Mouse (Mus musculus) erythroblast, embryonic 14.5 days (primary cell): ENCODE results near the gene Stambpl1. TPM values are rescaled to one million over a fixed set of nuclear protein-coding genes. Genes with fewer than 3 reads are reported as not detected.

Experiments used
- H3K27me3 ChIP-seq: 2 replicates; pipeline ENCODE4 v1.6.1; 2012; ENCODE audit warnings: inconsistent platforms; ENCODE audit not compliant: control insufficient read depth
- H3K36me3 ChIP-seq: 2 replicates; pipeline ENCODE4 v1.6.1; 2012; ENCODE audit warnings: mild to moderate bottlenecking, inconsistent platforms; ENCODE audit not compliant: control insufficient read depth
- H3K4me1 ChIP-seq: 2 replicates; pipeline ENCODE4 v1.6.1; 2012; ENCODE audit warnings: inconsistent platforms; ENCODE audit not compliant: control insufficient read depth
- H3K4me3 ChIP-seq: replicated peaks from 2 replicates; pipeline ENCODE3; 2012; ENCODE audit warnings: moderate library complexity, mild to moderate bottlenecking, inconsistent platforms
- H3K9me3 ChIP-seq: 2 replicates; pipeline ENCODE4 v1.6.1; 2012; ENCODE audit warnings: low read length, inconsistent platforms, mixed read lengths; ENCODE audit not compliant: control insufficient read depth
- GATA1 ChIP-seq: IDR thresholded peaks from 2 replicates; pipeline ENCODE4 v1.6.1; 2012; ENCODE audit warnings: low read length, inconsistent platforms, mixed read lengths
- TAL1 ChIP-seq: IDR thresholded peaks from 3 replicates; pipeline ENCODE4 v1.6.1; 2012; ENCODE audit warnings: low read length, inconsistent platforms, mixed read lengths
- polyA plus RNA-seq: library from polyadenylated mRNA; stranded (reverse); fragments of >175 nt; gene quantifications from 2 replicates; pipeline ENCODE4 v1.2.3, GENCODE M21; 2012

Gene Stambpl1
- polyA plus RNA-seq, 1 experiment, result not detected

- no peaks in the 10 kb centered on the region for H3K9me3 ChIP-seq
- no peak overlapping the region for H3K4me3 ChIP-seq
- H3K27me3 ChIP-seq, result no peaks in the 10 kb centered on the region
- TF ChIP-seq GATA1 (no peak), TAL1 (no peak)
- H3K36me3 ChIP-seq, result no peaks in the 10 kb centered on the region
- no peaks in the 10 kb centered on the region for H3K4me1 ChIP-seq
Observed at GRCm38 (mm10) chr19:34220732-34221380, 28.8 kb downstream of the Stambpl1 start.

DNA sequence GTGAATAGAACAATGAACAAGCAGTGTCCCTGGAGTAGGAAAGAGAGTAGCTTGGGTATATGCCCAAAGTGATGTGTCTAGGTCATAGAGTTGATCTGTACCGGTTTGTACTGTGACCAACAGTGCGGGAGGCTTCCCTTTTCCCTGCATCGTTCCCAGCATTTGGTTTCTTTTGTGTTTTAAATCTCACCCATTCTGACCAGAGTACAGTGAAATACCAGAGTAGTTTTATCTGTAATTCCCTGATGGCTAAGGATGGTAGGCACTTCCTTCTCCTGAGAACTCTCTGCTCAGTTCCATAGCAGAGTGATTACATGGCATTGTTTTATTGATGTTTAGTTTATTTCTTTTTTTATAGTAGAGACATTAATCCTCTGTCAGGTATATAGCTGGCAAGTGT is 30.8 kb downstream of the Stambpl1 start:
- TF ChIP-seq TAL1 (no peak), GATA1 (no peak)
- no peak overlapping the region for H3K4me3 ChIP-seq
- H3K4me1 ChIP-seq, result no peaks in the 10 kb centered on the region
- H3K36me3 ChIP-seq, result no peaks in the 10 kb centered on the region
- no peaks in the 10 kb centered on the region for H3K9me3 ChIP-seq
- no peaks in the 10 kb centered on the region for H3K27me3 ChIP-seq

- Histone ChIP-seq H3K36me3 (no peaks in the 10 kb centered on the region), H3K27me3 (no peaks in the 10 kb centered on the region), H3K4me1 (no peaks in the 10 kb centered on the region), H3K4me3 (no peak overlapping the region), H3K9me3 (no peaks in the 10 kb centered on the region)
- TF ChIP-seq GATA1, result no peak
Observed at GRCm38 (mm10) chr19:34231596-34231995, 39.6 kb downstream of the Stambpl1 start.

GRCm38 (mm10) chr19:34232326-34232725 is 40.3 kb downstream of the Stambpl1 start:
- no peaks in the 10 kb centered on the region for H3K27me3 ChIP-seq
- no peaks in the 10 kb centered on the region for H3K9me3 ChIP-seq
- H3K4me1 ChIP-seq, result no peaks in the 10 kb centered on the region
- no peaks in the 10 kb centered on the region for H3K36me3 ChIP-seq
- H3K4me3 ChIP-seq, result no peak overlapping the region
- TF ChIP-seq GATA1 (no peak), TAL1 (no peak)

- no peaks in the 10 kb centered on the region for H3K27me3 ChIP-seq
- no peak overlapping the region for H3K4me3 ChIP-seq
- H3K9me3 ChIP-seq, result no peaks in the 10 kb centered on the region
- TF ChIP-seq TAL1 (no peak), GATA1 (no peak)
- no peaks in the 10 kb centered on the region for H3K4me1 ChIP-seq
- no peaks in the 10 kb centered on the region for H3K36me3 ChIP-seq
Observed at GRCm38 (mm10) chr19:34233944-34234343, 41.9 kb downstream of the Stambpl1 start.

GRCm38 (mm10) chr19:34236049-34236448 is 44.0 kb downstream of the Stambpl1 start:
- H3K9me3 ChIP-seq, result no peaks in the 10 kb centered on the region
- no peaks in the 10 kb centered on the region for H3K36me3 ChIP-seq
- no peaks in the 10 kb centered on the region for H3K27me3 ChIP-seq
- no peak overlapping the region for H3K4me3 ChIP-seq
- no peaks in the 10 kb centered on the region for H3K4me1 ChIP-seq
- TF ChIP-seq GATA1, result no peak
- no peak for TF ChIP-seq TAL1

DNA sequence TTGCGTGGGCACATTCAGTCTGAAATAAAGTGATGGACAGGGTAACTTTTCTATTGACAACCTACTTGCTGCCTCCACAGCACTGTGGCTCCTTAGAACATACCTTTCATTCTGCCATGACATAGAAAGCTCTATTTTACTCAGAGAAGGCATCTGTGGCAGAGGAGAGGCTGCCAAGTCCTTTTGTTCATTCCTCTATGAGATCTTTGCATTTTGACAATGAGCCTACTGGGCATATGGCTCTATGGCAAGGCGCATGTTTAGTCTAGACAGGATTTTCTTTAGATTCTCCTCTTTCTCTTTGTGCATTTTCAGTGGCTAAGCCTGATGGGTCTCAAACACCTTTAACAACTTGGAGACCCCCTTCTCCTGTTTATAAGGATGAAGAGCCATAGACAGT is 45.7 kb downstream of the Stambpl1 start:
- Histone ChIP-seq H3K27me3 (no peaks in the 10 kb centered on the region), H3K36me3 (no peaks in the 10 kb centered on the region), H3K4me3 (no peak overlapping the region), H3K4me1 (no peaks in the 10 kb centered on the region), H3K9me3 (no peaks in the 10 kb centered on the region)
- TF ChIP-seq GATA1, result no peak
- no peak for TF ChIP-seq TAL1

DNA sequence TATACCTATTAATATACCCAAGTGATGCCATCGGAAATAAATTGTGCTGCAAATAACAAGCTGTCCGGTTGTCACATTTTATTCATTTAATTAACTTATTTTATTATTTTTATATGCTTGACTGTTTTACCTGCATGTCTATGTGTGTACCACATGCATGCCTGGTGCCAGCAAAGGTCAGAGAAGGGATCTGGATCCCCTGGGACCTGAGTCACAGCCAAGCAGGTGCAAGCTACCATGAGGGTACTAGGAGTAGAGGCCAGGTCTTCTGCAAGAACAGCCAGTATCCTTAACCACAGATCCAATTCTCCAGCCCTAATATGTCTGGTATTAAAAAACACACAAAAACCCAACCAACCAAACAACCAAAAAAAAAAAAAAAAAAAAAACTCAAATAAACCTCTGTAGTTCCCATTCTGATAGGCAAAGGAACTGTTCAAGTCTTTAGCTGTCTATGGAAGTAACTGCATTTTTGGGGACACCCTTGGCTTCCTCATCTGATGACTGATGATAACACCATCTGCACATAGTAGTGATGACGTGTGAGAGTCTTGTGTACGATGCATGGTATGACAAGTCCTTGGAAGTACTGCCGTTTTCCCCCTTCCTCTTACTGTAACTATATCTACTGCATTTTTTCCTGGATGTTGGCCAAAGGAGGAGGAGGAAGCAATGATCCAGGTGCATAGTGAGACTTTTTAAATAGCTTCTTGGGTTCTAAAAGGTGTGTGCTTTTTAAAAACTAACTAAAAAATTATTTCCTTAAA is 48.4 kb downstream of the Stambpl1 start:
- no peaks in the 10 kb centered on the region for H3K27me3 ChIP-seq
- H3K4me1 ChIP-seq, result no peaks in the 10 kb centered on the region
- H3K9me3 ChIP-seq, result no peaks in the 10 kb centered on the region
- no peak overlapping the region for H3K4me3 ChIP-seq
- no peaks in the 10 kb centered on the region for H3K36me3 ChIP-seq
- TF ChIP-seq GATA1 (no peak), TAL1 (no peak)

DNA sequence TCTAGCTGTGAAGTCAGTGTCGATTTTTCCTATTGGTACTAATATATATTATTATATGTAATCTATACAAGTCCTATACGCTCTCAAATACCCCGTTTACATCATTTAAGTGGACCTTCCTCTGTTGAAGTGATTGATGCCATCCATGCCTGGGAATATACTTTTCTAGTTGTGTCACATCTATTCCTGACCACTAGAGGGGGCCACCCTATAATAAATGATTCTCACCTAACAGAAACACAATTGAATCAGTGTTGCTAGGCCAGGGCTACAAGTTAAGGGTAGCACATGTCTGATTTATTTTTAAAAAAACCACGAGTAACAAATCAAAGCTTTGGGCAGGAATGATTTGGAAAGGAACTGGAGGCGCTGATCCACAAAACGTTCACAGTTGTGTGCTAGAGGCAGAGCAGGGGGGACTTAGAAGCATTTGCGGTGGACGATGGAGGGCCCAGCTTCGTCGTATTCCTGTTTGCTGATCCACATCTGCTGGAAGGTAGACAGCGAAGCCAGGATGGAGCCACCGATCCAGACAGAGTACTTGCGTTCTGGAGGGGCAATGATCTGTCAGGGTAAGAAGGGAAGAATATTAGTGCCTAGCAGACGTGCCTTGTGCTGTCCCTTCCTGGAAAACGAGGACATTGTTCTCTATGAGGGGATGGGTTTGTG is 49.4 kb downstream of the Stambpl1 start:
- Histone ChIP-seq H3K36me3 (no peaks in the 10 kb centered on the region), H3K27me3 (no peaks in the 10 kb centered on the region), H3K9me3 (no peaks in the 10 kb centered on the region), H3K4me3 (no peak overlapping the region), H3K4me1 (no peaks in the 10 kb centered on the region)
- no peak for TF ChIP-seq TAL1
- TF ChIP-seq GATA1, result no peak
